Mouse (Mus musculus): Measurements from ENCODE around the gene Mtg2.
A peak's percentile ranks its signal among the peaks of the same experiment; 100 is the strongest.

Mtg2 gene

DNA sequence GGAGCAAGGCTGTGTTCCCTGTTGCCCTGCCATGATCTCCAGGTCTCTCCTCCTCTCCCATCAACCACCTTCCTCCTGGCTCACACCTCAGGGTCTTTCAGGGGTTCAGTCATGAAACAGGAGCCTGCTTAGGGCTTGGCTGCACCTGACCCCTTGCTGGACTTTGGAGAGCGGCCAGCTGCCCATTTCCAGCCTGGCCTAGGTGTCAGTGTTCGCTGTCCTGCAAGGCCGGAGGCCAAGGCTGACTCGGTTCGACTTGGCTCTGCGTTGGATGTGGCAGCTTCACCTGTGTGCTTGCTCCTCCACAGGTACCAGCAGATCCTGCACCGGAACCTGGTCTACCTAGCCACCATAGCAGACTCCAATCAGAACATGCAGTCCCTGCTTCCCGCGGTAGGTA, 17.4 kb upstream of the Mtg2 start:
- DNase-seq, result no peak

DNA sequence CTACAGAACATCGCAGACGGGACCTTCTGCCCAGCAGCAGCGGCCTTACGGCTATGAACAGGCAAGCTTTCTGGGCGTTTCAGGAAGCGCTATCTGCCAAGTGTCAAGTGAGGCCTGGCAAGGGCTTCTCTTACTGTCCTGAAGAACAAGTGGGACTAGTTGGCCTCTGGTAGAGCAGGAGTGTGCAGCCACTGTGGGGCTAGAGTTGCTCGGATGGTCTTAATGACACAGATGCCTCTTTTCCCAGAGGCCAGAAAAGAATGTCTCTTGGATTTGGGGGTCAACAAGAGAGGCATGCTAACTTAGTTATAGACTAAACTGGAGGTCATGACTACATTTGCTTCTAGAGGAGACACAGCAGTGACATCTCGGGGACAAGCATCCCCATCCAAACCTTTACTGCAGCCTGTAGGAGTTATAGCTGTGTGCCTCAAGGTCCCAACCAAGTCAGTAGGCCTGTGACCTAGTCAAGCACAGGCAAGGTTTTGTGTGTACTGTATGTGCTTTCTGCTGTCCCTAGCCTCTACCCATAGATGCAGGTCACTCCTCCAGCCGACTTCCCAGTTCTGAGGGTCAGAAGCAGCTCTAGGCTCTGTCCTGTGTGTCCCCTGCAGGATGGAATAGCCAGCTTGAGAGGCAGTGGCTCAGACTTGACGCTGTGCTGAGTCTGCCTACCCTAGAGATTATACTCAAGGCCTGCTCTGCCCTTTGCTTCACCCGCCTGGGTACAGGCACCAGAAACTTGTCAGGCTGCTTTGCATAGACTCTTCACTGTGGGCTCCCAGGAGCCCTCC, 6.9 kb upstream of the Mtg2 start:
- DNase-seq, result no peak

DNA sequence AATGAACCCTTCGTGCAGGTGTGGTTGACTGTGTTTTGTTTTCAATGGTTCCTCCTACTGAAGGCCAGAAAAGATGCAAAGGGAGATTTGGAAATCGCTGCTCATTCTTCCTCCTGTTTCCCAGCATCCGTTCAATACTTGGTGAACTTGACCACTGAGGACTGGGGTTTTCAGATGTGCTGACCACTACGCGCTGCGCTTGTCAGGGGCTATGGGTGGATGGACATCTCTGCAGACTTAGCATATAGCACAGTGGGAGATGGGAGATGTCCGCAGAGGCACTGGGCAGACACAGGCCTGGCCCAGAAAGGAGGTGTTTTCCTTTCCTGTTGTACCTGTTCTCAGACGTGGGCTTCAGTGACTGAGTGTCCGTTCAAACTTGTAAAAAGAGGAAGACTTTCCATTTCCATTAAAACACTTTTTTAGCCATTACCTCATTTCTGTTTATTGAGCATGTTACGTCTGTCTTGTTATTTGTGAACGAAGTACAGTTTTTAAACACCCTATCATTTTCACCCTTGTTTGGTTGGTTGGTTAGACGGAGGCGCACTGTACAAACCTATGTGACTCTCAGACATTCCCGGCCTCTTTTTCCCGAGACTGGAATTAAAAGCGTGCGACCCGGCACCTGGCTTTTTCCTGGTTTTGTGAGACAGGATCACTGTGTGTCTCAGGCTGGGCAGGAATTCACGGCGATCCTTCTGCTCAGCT, 463 bp upstream of the Mtg2 start:
- no peak for DNase-seq

DNA sequence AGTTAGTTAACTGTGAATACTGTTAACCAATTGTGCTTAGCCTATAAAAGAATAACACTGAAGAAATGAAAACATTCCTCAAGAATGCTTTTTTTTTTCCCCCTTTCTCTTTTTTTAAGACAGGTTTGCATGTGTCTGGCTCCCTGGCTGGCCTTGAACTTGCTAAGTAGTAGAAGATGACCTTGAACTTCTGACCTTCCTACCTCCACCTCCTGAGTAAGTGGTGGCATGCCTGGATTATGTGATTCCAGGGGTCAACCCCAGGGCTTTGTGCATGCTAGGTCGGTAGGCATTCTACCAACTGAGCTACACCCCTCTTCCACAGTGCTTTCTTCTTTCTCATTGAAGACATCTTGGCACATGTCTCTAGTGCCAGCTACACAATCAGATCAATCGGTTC, 1.3 kb downstream of the Mtg2 start:
- DNase-seq, result no peak

DNA sequence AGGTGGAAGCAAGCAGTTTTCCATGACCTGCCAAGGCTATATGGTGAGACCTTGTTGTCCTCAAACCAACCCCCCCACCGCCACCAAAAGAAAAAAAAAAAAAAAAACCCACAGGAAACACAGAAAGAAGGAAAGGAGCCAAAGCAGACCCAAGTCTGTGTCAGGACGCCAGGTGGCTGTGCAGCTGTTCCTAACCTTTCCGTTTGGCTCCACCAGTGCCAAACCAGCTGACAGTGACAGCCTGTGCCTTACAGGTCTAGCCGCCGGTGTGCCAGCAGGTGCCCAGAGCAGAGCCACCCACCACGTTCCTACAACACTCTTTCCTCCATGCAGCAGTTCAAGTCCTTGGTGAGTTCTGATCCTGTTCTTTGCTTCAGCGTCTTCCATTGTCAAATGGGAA, 2.5 kb downstream of the Mtg2 start:
- peak; percentile 63 for DNase-seq

DNA sequence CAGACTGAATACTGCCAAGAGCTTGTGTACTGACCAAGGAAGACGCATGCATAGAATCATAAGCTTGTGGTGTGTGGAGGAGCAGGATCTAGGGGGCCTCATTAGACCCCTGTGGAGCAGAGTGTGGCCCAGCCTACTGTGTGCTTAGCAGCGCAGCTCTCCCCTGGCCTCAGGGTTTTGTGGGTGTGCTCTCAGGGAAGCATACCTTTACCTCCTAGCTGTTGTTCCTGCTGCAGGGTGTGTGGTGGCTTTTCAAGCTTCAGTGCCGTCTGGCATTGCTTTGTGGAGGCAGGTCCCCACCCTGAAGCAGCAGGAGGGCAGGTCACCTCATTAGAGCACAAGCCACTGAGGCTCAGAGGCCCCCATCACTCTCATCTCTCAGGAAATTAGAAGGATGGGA, 7.2 kb downstream of the Mtg2 start:
- DNase-seq, result no peak

DNA sequence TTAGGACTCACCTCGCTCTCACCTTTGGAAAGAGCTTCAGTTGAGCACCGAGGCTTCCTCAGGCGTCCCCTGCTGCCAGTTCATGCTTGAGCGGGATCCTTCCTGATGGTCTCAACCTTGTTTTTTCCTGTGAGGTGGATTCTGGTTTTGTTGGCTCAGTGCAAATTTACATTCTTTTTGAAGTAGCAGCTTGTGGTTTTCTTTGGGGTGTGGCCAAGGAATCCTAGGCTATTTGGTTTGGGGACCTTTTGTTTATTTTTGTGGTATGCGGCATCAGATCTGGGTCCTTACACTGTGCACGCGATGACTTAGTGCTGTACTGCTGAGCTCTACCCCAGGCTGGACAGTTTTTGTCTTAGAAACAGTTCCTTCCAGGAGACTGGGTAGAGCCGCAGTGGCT, 10.3 kb downstream of the Mtg2 start:
- no peak for DNase-seq

DNA sequence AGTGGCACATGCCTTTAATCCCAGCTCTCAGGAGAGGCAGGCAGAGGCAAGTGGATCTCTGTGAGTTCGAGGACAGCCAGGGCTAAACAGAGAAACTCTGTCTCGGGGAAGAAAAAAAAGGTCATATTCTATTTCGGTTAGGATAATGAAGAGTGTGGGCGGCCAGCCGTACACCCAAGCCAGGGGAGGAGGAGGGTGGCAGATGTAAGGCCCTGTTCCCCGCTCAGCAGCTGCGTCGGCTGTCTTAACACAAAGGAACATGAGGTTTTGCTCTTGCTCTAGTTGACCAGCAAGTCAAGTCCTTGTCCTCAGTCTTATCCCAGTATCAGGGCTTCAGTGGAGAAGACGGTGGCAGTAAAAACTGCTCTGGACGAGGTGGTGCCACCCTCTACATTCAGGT, 12.7 kb downstream of the Mtg2 start:
- DNase-seq, result no peak

DNA sequence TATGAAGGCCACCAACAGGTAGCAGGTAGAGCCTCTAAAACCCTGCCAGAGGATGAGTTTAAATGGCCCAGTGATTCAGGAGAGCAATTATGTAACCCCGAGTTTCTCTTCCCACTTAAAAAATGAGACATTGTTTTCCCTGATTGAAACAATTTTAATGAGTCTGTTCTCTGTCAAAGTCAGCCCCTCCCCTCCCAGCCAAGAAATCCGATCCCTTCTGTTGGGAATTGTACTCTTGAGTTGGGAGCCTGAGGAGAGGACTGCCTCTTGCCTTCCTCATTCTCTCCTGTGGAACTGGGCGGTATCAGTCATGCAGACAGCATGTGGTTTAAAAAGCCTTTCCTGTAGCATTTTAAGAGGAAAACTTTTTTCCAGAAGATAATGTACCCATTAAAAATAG, 14.2 kb downstream of the Mtg2 start:
- DNase-seq, result no peak

DNA sequence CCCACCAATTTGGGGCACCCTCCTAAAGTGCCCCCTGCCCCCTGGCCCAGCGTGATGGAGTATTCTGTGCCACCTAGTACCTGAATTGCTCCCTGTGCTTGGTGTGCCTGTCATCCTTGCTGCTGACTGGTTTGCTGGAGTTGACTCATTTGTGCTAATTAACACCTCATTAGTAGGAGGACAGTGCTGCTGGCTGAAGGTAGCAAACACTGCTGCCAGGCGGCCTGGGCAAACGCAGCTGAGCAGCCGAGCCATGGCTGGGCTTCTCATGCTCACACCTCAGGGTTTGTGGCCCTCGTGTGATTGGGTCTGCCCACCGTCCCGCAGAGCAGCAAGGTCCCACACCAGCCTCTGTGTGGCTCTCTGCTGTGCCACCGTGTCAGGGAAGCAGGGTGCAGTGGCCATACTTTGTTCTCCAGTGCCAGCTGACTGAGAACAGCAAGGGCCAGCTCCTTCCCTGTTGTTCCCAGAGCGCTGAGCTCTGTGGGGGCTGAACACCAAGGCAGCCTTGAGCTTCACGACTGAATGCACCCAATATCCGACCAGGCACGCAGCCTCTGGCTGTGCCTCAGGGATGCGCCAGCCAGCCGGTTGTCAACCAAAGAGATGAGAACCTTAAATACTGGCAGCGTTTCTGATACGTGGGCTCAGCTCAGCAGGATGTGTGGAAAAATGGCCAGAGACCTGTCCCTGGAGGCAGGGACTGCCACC, 15.7 kb downstream of the Mtg2 start:
- DNase-seq, result no peak

DNA sequence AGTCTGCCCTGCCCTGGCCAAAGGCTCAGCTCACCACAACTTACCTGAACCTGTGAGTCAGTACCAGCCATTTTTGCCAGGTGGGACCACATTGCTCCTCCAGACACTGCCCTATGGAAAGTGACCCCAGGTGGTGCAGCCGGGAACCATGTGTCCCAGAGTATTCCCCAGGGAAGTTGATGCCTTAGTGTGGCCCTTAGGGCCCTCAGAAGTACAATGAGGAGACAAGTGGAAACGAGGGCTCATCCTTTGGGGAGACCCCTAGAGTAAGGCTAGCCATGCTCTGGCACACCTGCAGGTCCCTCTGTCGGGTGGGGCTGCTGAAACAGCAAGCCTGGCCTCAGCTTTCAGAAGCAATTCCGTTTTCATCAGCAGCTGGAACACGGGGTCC, 16.2 kb downstream of the Mtg2 start:
- no peak for DNase-seq

DNA sequence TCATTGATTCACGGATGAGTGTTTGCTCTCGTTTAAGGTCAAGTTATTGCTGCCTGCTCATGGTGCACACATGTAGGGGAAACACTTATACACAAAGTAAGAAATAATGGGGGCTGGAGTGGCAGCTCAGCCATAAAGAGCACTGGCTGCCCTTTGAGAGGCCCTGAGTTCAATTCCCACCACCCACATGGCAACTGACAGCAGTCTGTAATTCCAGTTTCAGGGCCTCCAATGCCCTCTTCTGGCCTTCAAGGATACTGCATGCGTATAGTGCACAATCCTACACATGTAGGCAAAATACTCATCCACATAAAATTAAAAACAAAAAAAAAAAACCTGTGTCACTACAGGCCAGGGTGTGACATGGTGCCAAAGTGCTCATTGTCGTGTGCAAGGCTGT, 17.1 kb downstream of the Mtg2 start:
- DNase-seq, result no peak

DNA sequence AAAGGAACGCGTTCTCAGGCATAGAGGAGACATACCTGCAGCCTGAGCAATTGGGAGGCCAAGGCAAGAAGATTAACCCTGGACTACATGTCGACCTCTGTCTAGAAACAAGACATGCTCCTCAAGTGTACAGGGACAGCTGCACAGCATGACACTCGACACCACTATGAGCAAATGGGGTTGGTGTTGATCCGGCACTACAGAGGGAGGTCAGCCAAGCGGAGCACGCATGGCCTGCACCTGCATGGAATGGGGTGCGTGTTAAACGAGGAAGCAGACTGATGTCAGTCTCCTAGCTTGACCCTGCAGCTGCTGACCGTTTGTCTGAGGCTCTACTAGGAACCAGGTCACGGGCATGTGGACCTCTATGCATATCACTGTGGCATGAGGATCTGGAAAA, 19.9 kb downstream of the Mtg2 start:
- no peak for DNase-seq

DNA sequence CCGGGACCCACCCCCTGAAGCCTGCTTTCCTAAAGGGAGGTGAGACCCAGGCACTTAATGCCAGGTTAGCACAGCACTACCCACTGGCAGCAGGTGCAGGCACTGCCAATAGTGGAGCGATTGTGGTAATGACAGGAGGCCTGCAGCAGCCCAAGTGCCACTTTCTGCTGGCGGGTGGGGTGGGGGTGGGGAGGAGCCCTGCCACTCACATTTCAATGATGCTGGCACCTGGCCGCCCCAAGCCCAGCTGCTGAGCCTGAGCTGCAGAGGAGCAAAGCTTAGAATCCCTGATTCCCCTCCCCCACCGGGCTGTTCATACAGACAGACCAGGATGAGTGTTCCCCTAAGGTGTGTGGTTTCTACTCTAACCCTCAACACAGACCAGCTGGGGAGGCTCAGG, 25.3 kb downstream of the Mtg2 start:
- DNase-seq, result peak; percentile 93

DNA sequence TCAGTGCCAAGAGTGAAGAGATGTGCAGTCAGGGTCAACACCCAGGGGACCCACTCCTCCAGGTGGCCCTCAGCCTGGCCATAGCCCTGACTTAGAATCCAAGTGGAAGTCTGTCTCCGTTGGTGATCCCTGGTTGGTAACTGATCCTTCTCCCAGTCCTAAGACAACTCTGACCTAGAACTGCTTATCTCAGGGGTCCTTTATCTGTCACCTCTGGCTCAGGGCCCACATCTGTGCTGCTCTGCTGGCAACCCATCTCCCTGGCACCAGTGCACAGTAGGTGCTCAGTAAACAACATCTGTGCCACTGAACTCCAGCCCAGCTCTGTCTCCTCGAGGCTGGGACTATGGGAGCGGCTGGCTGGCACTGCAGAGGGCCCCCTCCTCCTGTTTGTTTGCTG, 27.2 kb downstream of the Mtg2 start:
- DNase-seq, result peak; percentile 30

DNA sequence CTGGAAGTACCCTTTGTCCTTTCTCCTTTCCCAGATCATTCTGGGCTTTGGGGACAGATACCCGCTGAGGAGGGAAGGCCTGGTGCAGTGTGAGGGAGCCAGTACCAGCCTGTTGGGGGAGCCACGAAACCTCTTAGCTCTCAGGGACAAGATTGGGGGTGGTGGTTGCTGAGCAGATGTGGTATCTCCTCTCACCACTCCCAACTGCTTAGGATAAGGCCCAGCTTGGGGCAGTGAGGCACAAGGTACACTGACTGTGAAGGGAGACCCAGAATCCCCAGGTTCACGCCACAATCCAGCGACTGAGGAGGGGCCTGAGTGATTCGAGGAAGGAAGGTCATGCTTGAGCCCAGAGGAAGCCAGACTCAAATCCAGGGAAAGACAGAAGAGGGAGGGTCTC, 27.8 kb downstream of the Mtg2 start:
- DNase-seq, result peak; percentile 39

DNA sequence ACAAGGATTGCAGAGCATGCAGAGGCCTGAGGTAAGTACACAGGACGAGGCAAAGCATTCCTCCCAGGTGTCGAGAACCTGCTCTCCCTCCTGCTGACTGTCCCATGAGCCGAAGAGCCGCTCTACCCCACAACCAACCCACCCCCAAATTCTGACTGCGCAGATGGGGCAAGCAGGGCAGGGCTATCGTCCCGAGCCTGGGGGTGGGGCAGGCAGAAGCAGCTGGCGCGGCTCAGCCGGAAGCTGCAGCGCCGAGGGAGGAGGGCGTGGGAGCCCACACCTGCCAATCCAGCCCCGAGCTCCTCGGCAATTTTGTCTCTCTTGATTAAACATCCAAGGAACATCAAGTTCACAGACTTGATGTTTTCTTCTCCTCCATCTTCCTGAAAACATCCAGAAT, 29.1 kb downstream of the Mtg2 start:
- DNase-seq, result peak; percentile 90

DNA sequence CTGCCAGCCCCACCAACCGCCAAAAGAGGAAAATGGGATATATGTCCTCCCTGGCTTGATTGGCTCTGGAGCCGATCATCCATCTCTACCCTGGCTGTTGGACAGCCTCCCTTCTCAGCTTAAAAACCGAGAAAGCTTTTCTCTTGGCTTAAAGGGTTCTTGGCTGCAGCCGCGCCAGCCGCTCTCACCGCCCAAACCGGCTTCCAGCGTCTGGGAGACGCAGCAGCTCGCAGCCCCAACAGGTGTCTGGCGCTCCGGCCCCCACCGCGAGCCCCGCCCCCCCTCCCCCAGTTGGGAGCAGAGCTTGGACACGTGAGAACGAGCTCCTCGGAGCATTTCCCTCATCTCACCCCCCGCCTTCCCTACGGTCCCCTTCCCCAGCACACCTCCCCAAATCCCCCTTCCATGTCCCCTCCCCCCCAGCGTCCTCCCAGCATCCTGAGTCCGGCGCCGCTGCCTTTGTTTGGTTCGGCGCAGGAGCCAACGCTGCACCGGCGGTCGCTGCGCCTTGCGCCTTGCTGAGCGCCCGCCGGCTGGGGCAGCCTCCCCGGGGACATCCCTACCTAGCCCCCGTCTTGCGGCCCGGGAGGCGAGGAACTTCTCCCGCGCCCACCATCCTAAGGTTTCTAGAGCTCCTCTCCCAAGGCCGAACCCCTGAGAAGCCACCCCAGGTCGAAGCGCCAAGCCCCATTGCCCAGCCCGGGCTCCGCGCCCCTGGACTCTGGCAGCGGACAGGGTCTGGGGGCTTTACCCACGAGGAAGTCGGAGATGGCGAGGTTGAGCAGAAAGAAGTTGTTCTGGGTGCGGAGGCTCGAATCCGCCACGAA, 33.0 kb downstream of the Mtg2 start:
- DNase-seq, result peak; percentile 23

DNA sequence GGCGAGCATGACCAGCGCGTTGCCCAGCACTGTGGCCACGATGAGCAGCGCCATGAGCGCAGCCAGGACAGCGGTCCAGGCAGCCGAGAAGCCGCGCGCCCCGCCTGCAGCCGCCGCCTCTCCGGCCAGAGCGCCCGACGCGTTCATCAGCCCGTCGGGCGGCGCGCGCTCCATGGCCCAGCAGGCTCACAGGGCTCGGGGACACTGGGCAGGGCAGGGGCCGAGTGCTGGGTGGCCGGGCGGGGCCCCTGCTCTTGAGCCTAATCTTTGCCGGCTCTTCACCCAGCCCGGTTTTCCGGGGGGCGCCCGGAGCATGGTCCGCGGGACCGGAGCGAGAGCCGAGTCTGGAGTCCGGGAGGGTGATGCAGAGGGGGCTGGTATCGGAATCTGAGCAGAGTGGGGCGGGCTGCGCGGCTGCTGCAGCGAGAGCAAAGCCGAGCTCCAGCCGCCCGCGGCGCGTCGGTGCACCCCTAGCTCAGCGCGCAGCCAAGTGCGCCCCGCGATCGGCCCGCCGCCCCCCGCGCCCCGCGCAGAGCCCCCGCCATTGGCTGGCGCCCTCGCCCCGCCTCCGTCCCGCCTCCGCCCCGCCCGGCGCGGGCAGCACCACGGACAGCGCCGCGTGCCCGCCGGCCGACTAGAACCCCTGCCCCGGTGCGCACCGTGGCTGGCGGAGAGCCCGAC, 33.7 kb downstream of the Mtg2 start, which contains the start of gene Hrh3:
Gene Hrh3 (minus strand): TSS at position 511 of the 681 bp plus-strand sequence.
- DNase-seq, result peak; percentile 92

DNA sequence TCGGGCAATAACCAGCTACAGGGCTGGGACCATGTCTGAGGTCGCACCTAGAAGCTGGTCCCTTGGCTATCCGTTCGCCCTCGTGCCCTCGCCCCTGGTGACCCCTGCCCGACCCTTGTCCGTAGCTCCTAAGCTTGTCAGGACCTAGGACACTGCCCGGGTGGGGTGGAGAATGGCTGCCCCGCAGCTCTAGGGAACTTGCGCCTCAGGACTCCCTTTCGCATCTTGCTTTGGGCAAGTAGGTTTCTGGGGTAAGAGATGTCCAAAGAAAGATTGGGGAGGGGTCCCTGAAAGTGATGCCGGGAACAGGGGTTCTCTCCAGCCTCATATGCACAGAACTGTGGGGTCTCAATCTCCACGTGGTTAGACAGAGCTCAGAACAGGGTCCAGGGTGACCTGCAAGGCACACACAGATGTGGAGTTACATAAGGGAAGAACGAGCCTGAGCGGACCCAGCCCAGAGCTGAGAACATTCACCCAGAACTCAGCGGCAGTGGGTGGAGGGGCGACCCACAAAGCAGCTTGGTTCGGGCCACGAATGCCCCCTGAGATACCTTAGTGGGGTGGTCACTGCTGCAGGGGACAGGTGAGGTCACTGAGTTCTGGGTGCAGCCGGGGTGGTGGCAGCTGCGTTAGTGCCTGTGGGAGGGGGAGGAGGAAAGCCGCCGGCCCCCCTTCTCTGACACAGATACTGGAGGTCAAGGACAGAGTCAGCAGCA, 34.4 kb downstream of the Mtg2 start:
- peak; percentile 24 for DNase-seq

DNA sequence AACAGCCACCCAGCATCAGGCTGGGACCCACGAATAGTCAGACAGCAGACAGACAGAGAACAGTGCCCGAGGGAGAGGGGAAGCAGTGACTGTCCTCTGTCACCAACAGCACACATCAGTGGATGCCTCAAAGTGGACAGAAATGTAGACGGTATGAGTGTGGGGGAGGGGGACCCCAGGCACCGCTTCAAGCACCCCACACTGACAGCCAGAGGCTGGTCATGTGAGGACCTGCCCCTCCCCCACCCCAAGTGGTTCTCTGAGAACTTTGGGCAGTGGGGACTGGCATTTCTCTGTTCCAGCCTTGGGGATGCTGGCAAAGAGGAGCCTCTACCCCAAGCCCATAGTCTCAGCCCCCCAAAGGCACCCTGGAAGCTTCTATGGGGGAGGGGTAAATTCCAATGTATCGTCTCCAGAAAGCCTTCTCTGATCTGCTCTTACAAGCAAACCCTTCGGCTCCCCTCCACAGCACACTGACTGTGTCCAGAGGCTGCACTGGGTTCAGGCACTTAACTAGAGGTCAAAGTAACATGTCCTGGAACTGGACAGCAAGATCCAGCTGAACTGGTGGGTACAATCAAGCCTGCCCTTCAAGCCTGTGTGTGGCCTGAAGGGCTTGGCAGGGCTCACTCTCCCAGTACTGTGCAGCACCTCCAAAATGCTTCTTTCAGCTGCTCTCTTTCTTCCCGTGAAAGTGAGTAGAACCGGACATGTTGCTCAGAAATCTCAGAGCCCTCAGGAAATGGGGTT, 35.2 kb downstream of the Mtg2 start:
- DNase-seq, result no peak
